Mouse (Mus musculus) lung, postnatal 0 days (tissue): ENCODE results near the gene Nfatc2. TPM values are rescaled to one million over a fixed set of nuclear protein-coding genes. Genes with fewer than 3 reads are reported as not detected.

Experiments used
- ATAC-seq: fragments of 200-750 bp; cut with Nextera tagmentation; 2 replicates; pipeline ENCODE4 v1.8.0; 2017; ENCODE audit warnings: moderate library complexity
- DNase-seq: peaks from one replicate; pipeline ENCODE4 v3.0.0-alpha.2; 2016; ENCODE audit warnings: low spot score
- H3K27ac ChIP-seq: fragments of 300-500 bp; sonication (generic); 2 replicates; pipeline ENCODE4 v1.5.1; 2014; ENCODE audit warnings: antibody characterized with exemption, mild to moderate bottlenecking, low read length, mixed read lengths
- H3K27me3 ChIP-seq: fragments of 300-500 bp; sonication (generic); replicated peaks from 2 replicates; pipeline ENCODE4 v1.6.1; 2014; ENCODE audit warnings: low read length, mixed read lengths; ENCODE audit not compliant: insufficient read depth
- H3K36me3 ChIP-seq: fragments of 300-500 bp; sonication (generic); 2 replicates; pipeline ENCODE4 v1.6.1; 2014; ENCODE audit warnings: low read length, mixed read lengths; ENCODE audit not compliant: insufficient read depth
- H3K4me1 ChIP-seq: fragments of 300-500 bp; sonication (generic); 2 replicates; pipeline ENCODE4 v1.6.1; 2014; ENCODE audit warnings: antibody characterized with exemption, low read depth, low read length, mixed read lengths; ENCODE audit not compliant: insufficient read depth
- H3K4me2 ChIP-seq: fragments of 300-500 bp; sonication (generic); replicated peaks from 2 replicates; pipeline ENCODE4 v1.6.1; 2014; ENCODE audit warnings: low read depth, mild to moderate bottlenecking, low read length, moderate library complexity, mixed read lengths
- H3K4me3 ChIP-seq: fragments of 300-500 bp; sonication (generic); 2 replicates; pipeline ENCODE4 v1.5.1; 2014; ENCODE audit warnings: low read depth, low read length
- H3K9ac ChIP-seq: fragments of 300-500 bp; sonication (generic); replicated peaks from 2 replicates; pipeline ENCODE4 v1.6.1; 2014; ENCODE audit warnings: low read depth, mild to moderate bottlenecking
- H3K9me3 ChIP-seq: fragments of 300-500 bp; sonication (generic); 2 replicates; pipeline ENCODE4 v1.6.1; 2016; ENCODE audit warnings: low read length, mixed read lengths
- CTCF ChIP-seq: IDR thresholded peaks from 2 replicates; pipeline ENCODE4 v1.5.1; 2016; ENCODE audit warnings: antibody characterized with exemption, mild to moderate bottlenecking
- EP300 ChIP-seq: IDR thresholded peaks from 2 replicates; pipeline ENCODE4 v1.6.1; 2016; ENCODE audit warnings: antibody characterized with exemption, mild to moderate bottlenecking, control low read depth
- WGBS: fragments of 180-500 bp; shearing (Covaris S2); extraction: QIAGEN DNeasy Blood & Tissue Kit; methylation state at CpG from one replicate; pipeline ENCODE4 v1.1.7; 2014; 5-methylcytosine and 5-hydroxymethylcytosine counted together
- polyA plus RNA-seq: library from polyadenylated mRNA; unstranded; fragments of >200 nt; fragmentation: Nextera tagmentation; extraction: Ambion mirVana; gene quantifications from 2 replicates; pipeline ENCODE4 v1.2.1, GENCODE M21; 2015

Nfatc2 gene
- polyA plus RNA-seq, 1 experiment from 2014 or later, result 0.72 TPM

DNA sequence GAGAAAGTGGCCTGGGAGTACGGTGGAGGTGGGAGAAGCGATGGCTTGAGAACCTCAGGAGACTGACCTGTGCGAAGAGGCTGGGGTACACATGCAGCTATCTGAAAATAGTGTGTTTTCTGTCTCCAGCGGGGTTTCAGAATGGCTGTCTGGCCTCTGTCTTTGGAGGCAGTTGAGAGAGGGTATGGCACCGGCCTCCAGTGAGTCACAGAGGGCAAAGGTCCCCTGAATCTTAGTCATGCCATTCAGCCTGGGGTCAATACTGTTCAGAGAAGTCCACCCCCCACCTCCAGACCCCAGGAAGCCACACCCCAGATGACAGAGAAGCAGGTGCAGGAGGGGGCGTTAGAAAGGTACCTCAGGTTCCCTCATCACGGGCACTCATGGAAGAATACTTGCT is 83.7 kb downstream of the Nfatc2 start:
- no peak for DNase-seq
- Histone ChIP-seq H3K27me3 (no peaks in the 10 kb centered on the region), H3K4me2 (no peak overlapping the region), H3K36me3 (no peaks in the 10 kb centered on the region), H3K4me1 (no peaks in the 10 kb centered on the region), H3K9ac (no peak overlapping the region), H3K27ac (no peak overlapping the region), H3K4me3 (no peak overlapping the region), H3K9me3 (no peaks in the 10 kb centered on the region)
- WGBS, result 82% methylated on average over 7 of the region's 7 CpGs
- ATAC-seq, result no peak
- no peak for TF ChIP-seq EP300
- TF ChIP-seq CTCF, result no peak

DNA sequence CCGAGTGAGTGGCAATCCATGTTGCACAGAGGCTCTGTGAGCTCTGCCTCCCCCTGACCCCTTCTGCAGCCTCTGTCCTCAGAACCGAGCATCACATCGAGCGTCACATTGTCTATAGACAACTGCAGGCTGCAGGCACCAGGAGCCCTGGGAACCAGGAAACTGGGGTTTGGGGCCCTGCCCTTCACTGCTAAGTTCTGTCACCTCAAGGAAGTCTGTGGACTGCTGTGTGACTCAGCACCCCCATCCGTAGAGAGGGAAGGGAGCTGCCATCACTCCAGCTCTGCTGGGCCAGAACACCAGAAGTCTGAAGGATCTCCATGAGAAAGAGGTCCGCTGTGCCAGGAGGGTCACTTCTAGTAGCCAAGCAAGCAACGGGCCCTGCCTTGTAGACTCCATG is 84.7 kb downstream of the Nfatc2 start:
- H3K4me2 ChIP-seq, result no peak overlapping the region
- no peak for ATAC-seq
- H3K4me1 ChIP-seq, result no peaks in the 10 kb centered on the region
- WGBS, result 75% methylated on average over 7 of the region's 7 CpGs
- no peak overlapping the region for H3K4me3 ChIP-seq
- no peaks in the 10 kb centered on the region for H3K9me3 ChIP-seq
- H3K27me3 ChIP-seq, result no peaks in the 10 kb centered on the region
- H3K9ac ChIP-seq, result no peak overlapping the region
- DNase-seq, result no peak
- TF ChIP-seq CTCF, result no peak
- TF ChIP-seq EP300, result no peak
- no peaks in the 10 kb centered on the region for H3K36me3 ChIP-seq
- H3K27ac ChIP-seq, result no peak overlapping the region

DNA sequence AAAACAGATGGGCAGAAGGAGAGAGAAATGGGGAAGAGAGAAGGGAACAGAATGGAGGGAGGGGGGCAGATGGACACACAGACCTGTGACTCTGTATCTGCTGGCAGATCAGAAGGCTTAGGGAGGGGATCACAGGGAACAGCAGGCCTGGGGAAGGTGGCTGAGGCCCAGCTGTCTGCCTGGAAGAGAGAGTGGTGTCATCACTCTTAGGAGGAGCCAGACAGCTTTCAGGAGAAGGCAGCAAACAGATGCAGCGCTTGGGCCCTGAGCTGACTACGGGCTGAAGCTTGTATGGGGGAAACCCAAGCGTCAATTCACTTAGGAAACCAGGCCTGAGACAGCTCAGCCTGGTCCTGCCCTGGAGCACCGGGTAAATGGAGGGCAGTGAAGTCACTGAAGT is 86.0 kb downstream of the Nfatc2 start:
- H3K4me2 ChIP-seq, result no peak overlapping the region
- no peak for DNase-seq
- no peak overlapping the region for H3K9ac ChIP-seq
- ATAC-seq, result no peak
- no peak overlapping the region for H3K4me3 ChIP-seq
- H3K9me3 ChIP-seq, result no peaks in the 10 kb centered on the region
- no peak for TF ChIP-seq EP300
- no peak for TF ChIP-seq CTCF
- H3K27me3 ChIP-seq, result no peaks in the 10 kb centered on the region
- H3K4me1 ChIP-seq, result no peaks in the 10 kb centered on the region
- H3K36me3 ChIP-seq, result no peaks in the 10 kb centered on the region
- 76% methylated on average over 4 of the region's 4 CpGs for WGBS
- no peak overlapping the region for H3K27ac ChIP-seq

DNA sequence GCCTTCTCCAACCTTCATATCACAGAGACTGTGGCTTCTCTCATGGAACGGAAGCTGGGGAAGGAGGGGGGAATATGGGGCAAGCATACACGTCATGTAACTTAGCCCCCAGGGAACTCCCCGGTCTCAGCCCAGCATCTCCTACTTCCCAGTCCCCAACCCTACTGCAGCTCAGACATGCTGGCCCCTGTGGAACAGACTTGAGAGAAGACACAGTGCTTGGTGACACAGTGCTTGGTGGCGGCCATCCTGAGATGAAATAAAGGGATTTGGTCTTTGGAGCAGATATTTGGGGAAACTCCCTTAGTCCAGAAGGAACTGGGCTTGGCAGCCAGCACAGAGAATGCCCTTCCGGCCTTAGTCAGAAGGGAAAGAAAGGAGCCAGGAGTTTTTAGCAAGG is 87.3 kb downstream of the Nfatc2 start:
- Histone ChIP-seq H3K4me2 (no peak overlapping the region), H3K4me3 (no peak overlapping the region), H3K4me1 (no peaks in the 10 kb centered on the region), H3K27me3 (no peaks in the 10 kb centered on the region), H3K9ac (no peak overlapping the region), H3K36me3 (no peaks in the 10 kb centered on the region), H3K27ac (no peak overlapping the region), H3K9me3 (no peaks in the 10 kb centered on the region)
- no peak for ATAC-seq
- TF ChIP-seq EP300 (no peak), CTCF (no peak)
- 81% methylated on average over 5 of the region's 5 CpGs for WGBS
- no peak for DNase-seq

DNA sequence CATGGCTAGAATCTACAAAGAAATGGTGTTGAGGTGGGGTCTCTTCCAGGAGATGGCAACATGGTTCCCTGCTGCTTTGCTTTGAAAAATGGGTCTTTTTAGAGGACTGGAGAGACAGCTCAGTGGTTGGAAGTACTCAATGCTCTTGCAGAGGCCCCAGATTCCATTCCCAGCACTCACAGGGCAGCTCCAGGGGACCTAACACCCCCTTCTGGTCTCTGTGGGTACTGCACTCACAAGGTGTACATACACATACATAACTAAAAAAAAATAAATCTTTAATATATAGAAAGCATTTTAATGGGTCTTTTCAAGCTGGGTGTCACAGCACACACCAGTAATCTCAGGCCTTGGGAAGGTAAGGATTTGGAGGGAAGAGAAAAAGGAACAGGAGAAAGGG is 89.9 kb downstream of the Nfatc2 start:
- ATAC-seq, result no peak
- H3K4me3 ChIP-seq, result no peak overlapping the region
- no peaks in the 10 kb centered on the region for H3K36me3 ChIP-seq
- H3K9ac ChIP-seq, result no peak overlapping the region
- H3K4me1 ChIP-seq, result no peaks in the 10 kb centered on the region
- H3K27ac ChIP-seq, result no peak overlapping the region
- no peaks in the 10 kb centered on the region for H3K9me3 ChIP-seq
- no peaks in the 10 kb centered on the region for H3K27me3 ChIP-seq
- TF ChIP-seq CTCF (no peak), EP300 (no peak)
- no peak overlapping the region for H3K4me2 ChIP-seq
- DNase-seq, result no peak

DNA sequence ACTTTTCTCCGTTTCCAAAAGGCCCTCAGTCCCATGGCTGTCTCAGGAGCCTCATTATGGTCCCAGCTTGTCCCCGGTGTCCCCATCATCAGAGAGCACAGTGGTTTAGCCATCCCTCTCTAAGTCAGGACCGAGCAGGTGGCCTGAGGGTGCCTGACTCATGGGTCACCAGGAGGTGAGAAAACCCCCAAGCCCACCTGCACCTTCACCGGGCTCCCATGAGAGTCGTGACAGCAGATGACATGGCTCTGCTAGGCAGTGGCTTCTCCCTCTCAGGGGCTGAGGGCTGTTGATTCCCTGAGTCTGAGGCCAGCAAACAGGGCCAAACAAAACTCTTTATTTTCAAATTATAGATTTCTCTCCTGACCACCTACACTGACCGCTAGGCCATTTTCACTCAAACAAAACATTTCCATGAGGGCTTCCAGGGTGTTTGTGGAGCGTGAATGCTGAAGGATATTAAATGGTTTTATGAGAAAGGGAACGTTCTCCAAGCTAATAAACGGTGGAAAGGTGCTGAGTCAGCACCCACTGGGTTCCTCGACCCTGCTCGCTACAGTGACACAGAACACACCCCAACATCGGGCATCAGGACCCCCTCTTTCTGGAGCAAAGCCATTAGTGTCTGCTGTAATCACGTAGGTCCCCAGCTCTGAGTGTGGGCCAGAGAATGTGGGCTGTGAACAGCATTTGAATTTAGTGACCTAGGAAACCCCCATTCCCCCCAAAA is 92.8 kb downstream of the Nfatc2 start:
- no peak for TF ChIP-seq CTCF
- TF ChIP-seq EP300, result no peak
- no peak overlapping the region for H3K27ac ChIP-seq
- no peak overlapping the region for H3K4me3 ChIP-seq
- no peak overlapping the region for H3K9ac ChIP-seq
- 80% methylated on average over 13 of the region's 13 CpGs for WGBS
- ATAC-seq, result no peak
- no peaks in the 10 kb centered on the region for H3K4me1 ChIP-seq
- DNase-seq, result no peak
- no peak overlapping the region for H3K4me2 ChIP-seq
- no peaks in the 10 kb centered on the region for H3K36me3 ChIP-seq
- no peaks in the 10 kb centered on the region for H3K9me3 ChIP-seq
- H3K27me3 ChIP-seq, result no peaks in the 10 kb centered on the region
